Mouse (Mus musculus): Measurements from ENCODE around the gene Eif4a1. TPM values are rescaled to one million over a fixed set of nuclear protein-coding genes. Genes with fewer than 3 reads are reported as not detected.

Gene Eif4a1
- total and polyA plus RNA-seq, 3 experiments: 1,622 to 2,161 (median 1,728) TPM

DNA sequence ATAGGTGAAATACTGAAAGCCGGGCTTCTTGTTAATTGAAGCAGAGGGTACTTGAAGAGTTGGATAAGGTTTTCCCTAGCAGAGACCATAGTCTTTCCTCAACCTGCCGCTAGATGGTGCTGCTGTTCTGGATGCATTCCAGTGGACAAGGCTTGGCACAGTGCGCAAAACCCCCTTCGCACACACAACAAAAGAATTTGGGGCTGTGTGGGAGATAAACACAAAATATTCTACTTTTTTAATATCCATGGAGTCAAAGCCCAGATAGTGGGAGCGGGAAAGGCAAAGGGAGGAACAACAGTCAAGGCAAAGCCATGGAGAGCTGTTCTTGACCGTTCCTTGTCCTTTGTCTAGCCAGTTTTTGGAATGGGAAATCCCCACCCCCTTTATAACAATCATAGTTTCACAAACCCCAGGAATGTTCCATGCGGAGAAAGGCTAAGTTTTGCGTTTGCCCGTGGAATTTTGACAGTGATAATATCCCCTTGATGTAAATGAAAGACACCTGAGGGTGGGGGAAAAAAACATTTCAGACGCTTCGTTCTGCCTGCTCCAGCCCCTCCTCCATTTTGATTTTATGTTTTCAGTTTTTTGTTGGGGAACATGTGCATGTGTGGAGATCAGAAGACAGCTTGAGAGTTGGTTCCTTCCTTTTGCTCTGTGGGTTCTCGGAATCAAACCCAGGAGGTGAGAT lies 10.8 kb upstream of the Eif4a1 start (continued):
- TF ChIP-seq RCOR1 (conservative IDR thresholded peaks at IDR 0.05; ENCODE audit: low read depth, low read length): no peak
- no peak for TF ChIP-seq JUN (IDR thresholded peaks at IDR 0.05; ENCODE audit: insufficient read depth, low read depth, low read length)
- TF ChIP-seq ETS1 (conservative IDR thresholded peaks at IDR 0.05; ENCODE audit: low read depth, low read length): no peak
- TF ChIP-seq ZMIZ1 (IDR thresholded peaks at IDR 0.05; ENCODE audit: low read depth, low read length): no peak
- peak; percentile 86 for TF ChIP-seq SMC3 (IDR thresholded peaks at IDR 0.05; ENCODE audit: low read depth, low read length)
- no peak for TF ChIP-seq POLR2A (IDR thresholded peaks at IDR 0.05; ENCODE audit: low read depth, low read length)
- TF ChIP-seq ZNF384 (IDR thresholded peaks at IDR 0.05; ENCODE audit: low read depth, low read length): no peak
- TF ChIP-seq IRF4 (IDR thresholded peaks at IDR 0.05; ENCODE audit: low read depth, low read length): 0 out of 2 replicates have a peak, but pooled peaks have one; percentile 21
- no peak for TF ChIP-seq KAT2A (IDR thresholded peaks at IDR 0.05; ENCODE audit: insufficient replicate concordance, low read length)

DNA sequence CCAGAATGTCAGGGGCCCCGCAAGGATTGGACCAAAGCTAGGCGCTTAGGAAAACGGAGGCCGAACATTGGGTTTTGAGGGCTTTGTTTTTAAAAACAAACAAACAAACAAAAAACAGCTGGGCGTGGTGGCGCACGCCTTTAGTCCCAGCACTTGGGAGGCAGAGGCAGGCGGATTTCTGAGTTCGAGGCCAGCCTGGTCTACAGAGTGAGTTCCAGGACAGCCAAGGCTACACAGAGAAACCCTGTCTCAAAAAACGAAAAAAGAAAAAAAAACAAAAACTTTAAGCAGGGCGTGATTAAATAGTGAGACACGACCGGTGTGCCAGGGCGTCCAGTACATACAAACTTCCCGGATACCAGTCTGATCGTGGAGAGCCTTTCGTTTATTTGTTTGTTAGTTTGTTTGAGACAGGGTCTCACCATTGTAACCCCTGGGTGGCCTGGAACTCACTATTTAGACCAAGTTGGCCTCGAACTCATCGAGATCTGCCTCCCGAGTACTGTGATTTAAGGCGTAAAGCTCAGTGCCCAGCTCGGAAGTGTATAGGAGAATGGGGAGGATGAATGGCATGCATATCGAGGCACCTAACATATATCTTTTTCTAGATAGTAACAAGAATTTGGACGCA lies 10.1 kb upstream of the Eif4a1 start:
- H3K4me3 ChIP-seq (replicated peaks in 1 of 3; ENCODE audit: low read depth in 2 of 3, low read length in 2 of 3, poor library complexity in 1 of 3): peak overlapping the region; percentile 60 to 85 (median 75)
- peak overlapping the region; percentile 35; the same call in 1 of the 2 replicates for H3K27ac ChIP-seq (ENCODE audit: insufficient read depth, low read depth)
- peak overlapping the region; percentile 71 for H3K4me2 ChIP-seq (ENCODE audit: insufficient read depth, low read depth, poor library complexity, severe bottlenecking)
- DNase-seq (ENCODE audit: extremely low read depth): no peak
- H3K9ac ChIP-seq (ENCODE audit: insufficient read depth, low read depth): peak overlapping the region; percentile 53
- no peaks in the 10 kb centered on the region for H3K9me3 ChIP-seq (replicated peaks; ENCODE audit: low read length)
- H3K27me3 ChIP-seq (replicated peaks): no peaks in the 10 kb centered on the region
- in situ Hi-C loops (cut with MboI; ENCODE audit: low pct_ligation_motif_present, low pct_unique_long_range_greater_than_20kb, low sequenced_read_pairs) (loop anchor here (5.0 to 10.0 kb wide), 2 partner anchors 62 to 195 kb away; partner anchors contain the start of gene Tmem95), dilution Hi-C loops (cut with MboI; ENCODE audit: extremely low pct_ligation_motif_present, extremely low pct_unique_long_range_greater_than_20kb, low sequenced_read_pairs) (no loop called here)
- peaks cover 4 to 55% of the 10 kb centered on the region in 2 experiments for H3K4me1 ChIP-seq (ENCODE audit: control insufficient read depth in 1 of 2, insufficient read depth in 2 of 2)
- H3K79me2 ChIP-seq (replicated peaks; ENCODE audit: control insufficient read depth, extremely low read depth, insufficient read depth, poor library complexity, severe bottlenecking): peaks cover 35% of the 10 kb centered on the region
- TF ChIP-seq USF1 (IDR thresholded peaks at IDR 0.05; ENCODE audit: low read depth, low read length): no peak
- TF ChIP-seq RCOR1 (conservative IDR thresholded peaks at IDR 0.05; ENCODE audit: low read depth, low read length): 0 out of 2 replicates have a peak, but pooled peaks have one; percentile 31
- no peak for TF ChIP-seq JUN (IDR thresholded peaks at IDR 0.05; ENCODE audit: insufficient read depth, low read depth, low read length)
- TF ChIP-seq SIN3A (IDR thresholded peaks at IDR 0.05; ENCODE audit: low read length): no peak
- TF ChIP-seq MEF2A (IDR thresholded peaks at IDR 0.05; ENCODE audit: borderline replicate concordance, low read depth, low read length): no peak
- TF ChIP-seq UBTF (IDR thresholded peaks at IDR 0.05; ENCODE audit: low read depth, low read length): no peak
- no peak for TF ChIP-seq MAFK (IDR thresholded peaks at IDR 0.05; ENCODE audit: insufficient replicate concordance, low read length)
- peaks cover 21 to 27% of the 10 kb centered on the region in 2 experiments for H3K36me3 ChIP-seq (replicated peaks in 1 of 2; ENCODE audit: control insufficient read depth in 1 of 2, insufficient read depth in 1 of 2, low read length in 1 of 2)

All from CH12.LX (cell line).